Mouse (Mus musculus) T-helper 17 cell (primary cell): ENCODE results near the gene Gm38392.

Source experiments
- in situ Hi-C, 2 experiments: fragments of 300-600 bp; cut with MboI, MseI; formaldehyde crosslinking; loops; 1 replicate in 1 of 2; 2 replicates in 1 of 2; pipeline ENCODE4 v1.15.1; 2025; ENCODE audit warnings: high pct_unique_total_duplicates in 2 of 2

The Gm38392 gene

DNA sequence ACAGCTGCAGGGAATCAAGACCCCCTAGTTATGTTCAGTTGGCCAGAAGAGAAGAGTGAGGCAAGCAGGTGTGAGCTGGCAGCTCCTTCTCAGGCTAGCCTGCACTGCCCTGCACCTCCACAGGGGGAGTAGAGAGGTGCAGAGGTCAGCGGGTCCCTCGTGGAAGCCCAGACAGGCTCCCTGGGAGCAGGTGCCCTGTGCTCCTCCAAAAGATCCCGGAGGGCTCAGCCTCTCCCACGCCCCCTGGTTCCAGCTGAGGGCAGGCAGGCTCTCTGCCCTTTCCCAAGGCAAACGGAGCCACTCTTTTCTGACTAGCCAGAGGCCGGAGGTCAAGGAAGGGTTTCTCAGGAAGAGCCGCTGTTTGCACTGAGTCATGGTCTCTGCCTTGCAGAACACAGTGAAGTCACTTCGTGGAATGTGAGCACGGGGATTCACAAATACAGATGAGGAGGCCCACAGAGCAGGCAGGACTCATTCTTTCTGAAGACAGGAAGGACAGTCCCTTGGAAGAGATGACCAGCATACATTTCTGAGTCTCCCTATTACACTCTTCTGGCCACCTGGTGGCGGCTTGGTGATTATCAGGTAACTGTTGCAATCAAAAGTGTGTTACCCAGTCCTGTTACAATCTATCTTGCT, 49.3 kb downstream of the Gm38392 start:
- in situ Hi-C loops, result no loop called here

- in situ Hi-C loops, result no loop called here
Measured at GRCm38 (mm10) chr3:88237161-88237555, 49.9 kb downstream of the Gm38392 start.

DNA sequence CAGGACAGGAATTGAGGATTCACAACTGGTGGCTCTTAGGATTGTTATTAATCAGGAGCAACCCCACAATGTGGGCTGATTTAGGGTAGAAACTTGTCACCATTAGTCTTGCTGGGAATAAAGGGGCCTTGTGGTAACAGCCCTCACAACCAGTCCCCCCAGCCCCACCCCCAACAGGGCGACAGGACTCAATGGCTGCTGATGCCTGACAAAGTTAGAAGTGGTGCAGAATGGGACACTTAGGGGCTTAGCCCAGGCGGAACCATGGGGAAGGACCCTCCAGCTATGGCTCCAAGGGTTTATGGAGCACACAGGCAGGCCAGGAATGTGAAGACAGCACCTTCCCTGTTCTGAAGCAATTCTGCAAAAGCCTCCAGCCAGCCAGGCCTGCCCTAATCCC, 51.4 kb downstream of the Gm38392 start:
- in situ Hi-C loops, result no loop called here

- in situ Hi-C loops, result no loop called here
Measured at GRCm38 (mm10) chr3:88235216-88235615, 51.8 kb downstream of the Gm38392 start.

GRCm38 (mm10) chr3:88234041-88234440, 53.0 kb downstream of the Gm38392 start:
- in situ Hi-C loops, result loop anchor here in 1 of 2 experiments (5.0 kb wide), 1 partner anchor 42 kb away; no protein-coding TSS in a partner anchor

DNA sequence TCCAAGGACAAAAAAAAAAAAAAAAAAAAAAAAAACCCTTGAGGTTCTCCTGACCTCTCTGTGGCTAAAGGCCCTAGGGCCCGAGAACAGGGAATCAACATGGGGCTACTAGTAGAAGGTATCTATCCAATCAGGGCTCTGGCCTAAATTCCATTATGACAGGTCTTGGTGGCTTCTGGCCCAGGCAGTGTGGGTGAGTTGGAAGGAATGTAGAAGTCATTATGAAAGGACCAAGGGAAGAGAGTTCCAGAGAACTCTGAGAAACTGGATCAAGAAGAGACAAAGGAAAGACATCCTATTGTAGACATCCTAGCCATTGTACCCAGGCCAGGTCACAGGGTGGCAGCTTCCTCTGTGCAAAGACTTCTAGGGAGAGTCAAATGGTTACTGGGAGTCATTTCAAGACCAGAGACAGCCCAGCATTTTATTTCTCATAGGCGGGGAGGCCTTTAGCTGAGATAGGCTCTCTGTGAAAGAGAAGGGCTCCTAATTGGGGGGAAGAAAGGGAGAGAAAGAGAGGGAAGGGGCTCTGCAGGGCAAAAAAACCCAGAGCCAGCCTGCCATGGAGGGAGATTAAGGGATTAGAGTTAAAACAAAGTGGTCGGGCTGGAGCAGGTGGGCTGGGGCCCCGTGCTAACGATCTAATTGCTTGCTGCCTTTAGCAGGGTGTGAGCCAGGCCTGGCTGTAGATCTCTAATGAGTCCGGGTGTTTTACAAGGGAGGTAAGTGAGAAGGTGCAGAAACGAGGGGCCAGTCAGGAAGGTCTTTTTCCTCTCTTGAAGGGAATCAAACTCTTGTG, 54.0 kb downstream of the Gm38392 start:
- in situ Hi-C loops, result loop anchor here in 1 of 2 experiments (5.0 kb wide), 1 partner anchor 41 kb away; no protein-coding TSS in a partner anchor

DNA sequence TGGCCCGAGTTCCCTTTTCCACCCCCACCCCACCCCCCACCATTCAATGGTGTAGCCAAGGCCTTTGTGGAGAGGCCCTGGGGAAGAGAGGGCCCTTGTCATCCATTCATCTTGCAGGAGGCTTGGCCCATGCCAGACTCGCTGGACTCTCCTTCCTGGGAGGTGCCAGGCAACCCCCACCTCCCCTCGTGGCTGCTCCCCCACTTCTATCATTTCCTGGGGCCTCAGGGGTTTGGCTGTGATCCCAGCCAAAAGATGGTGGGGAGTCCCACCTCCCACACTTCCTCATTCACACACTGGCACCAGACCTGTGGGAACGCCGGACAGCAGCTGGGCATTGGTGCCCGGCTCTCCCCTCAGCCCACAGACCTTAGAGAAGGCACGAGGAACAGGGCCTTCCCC, 54.7 kb downstream of the Gm38392 start:
- in situ Hi-C loops, result loop anchor here in 1 of 2 experiments (5.0 kb wide), 1 partner anchor 40 kb away; no protein-coding TSS in a partner anchor

DNA sequence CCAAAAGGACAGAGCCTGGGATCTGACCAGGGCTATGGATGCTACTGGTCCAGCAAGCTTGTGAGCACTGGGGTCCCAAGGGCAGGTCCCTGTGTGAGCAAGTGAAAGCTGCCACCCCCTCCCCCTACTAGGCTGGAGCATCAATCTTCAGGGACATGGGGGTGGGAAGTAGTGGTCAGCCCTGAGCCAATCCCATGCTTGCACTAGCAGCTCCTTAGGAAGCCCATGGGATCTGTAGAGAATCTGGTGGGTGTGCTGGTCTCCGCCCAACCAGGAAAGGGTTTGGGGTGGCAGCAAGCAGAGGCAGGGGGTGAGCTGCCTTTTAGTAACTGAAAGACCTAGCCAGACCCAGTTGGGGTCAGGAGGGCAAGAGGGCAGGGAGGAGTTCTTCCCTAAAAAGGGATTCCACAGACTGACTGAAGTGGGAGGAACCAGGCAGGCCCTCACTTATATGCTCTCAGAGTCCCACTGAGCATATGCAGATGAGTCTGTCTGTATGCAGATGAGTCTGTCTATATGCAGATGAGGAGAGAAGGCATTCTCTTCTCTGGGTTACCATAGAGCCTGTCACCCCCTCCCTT, 55.9 kb downstream of the Gm38392 start:
- in situ Hi-C loops, result loop anchor here in 1 of 2 experiments (5.0 kb wide), 1 partner anchor 39 kb away; no protein-coding TSS in a partner anchor

DNA sequence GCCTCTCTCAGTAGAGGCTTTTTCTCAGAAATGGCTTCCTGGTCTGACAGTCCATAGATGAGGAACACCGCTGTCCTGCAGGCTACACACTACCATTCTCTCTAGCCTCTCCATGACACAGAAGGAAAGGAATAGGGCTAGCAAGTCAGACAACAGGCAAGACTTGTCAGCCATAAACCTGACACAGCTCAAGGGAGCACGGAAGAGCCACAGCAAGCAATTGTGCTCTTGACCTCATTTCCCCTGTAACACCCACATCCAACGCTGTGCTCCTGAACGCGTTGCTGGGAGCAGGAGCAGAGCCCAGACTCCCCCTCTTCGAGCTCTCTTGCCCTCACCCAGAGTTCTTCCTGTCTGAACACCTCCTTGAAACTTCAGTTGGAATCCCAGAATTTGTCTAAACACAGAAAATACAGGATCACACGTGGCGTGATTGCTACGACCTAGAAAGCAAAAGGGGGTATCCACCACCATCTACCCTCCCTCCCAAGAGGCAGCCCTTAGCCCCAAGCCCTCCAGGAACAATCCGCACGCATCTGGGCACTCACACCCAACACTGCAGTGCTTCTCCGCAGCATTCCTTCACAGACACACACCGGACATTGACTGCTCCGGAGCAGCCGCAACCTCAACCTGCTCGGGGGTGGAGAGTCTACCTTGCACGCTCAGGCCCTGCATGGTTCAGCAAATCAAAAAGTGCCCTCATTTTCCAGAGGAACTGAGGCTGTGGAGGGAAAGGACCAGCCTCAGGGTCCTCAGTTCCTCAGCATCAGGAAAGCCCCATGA, 56.6 kb downstream of the Gm38392 start:
- in situ Hi-C loops, result loop anchor here in 1 of 2 experiments (5.0 kb wide), 1 partner anchor 38 kb away; no protein-coding TSS in a partner anchor

- in situ Hi-C loops, result loop anchor here in 1 of 2 experiments (10.0 kb wide), 1 partner anchor 1075 kb away; no protein-coding TSS in a partner anchor
Measured at GRCm38 (mm10) chr3:88229526-88229925, 57.5 kb downstream of the Gm38392 start.

- in situ Hi-C loops, result loop anchor here in 1 of 2 experiments (10.0 kb wide), 1 partner anchor 1074 kb away; no protein-coding TSS in a partner anchor
Measured at GRCm38 (mm10) chr3:88228906-88229305, 58.1 kb downstream of the Gm38392 start.

DNA sequence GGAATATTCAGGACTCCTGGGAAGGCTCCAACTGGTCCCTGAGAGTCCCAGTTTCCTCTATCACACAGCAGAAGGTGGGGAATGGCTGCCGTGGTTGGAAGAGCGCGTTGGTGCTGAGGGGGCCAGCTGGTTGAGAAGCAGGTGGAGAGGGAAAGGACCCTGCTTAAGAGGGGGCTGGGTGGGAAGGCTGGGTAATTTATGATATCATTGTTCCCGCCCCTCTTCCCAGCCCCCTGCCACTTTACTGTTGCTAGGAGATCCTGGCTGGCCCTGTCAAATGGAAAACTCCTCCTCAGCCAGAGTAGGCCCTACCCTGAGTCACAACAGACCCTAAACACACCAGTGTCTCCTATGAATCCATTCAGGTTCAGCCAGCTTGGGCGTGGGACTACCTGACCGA, 59.0 kb downstream of the Gm38392 start:
- in situ Hi-C loops, result loop anchor here in 1 of 2 experiments (10.0 kb wide), 1 partner anchor 1073 kb away; no protein-coding TSS in a partner anchor

GRCm38 (mm10) chr3:88227260-88227659, 59.8 kb downstream of the Gm38392 start:
- in situ Hi-C loops, result loop anchor here in 1 of 2 experiments (10.0 kb wide), 1 partner anchor 1072 kb away; no protein-coding TSS in a partner anchor

DNA sequence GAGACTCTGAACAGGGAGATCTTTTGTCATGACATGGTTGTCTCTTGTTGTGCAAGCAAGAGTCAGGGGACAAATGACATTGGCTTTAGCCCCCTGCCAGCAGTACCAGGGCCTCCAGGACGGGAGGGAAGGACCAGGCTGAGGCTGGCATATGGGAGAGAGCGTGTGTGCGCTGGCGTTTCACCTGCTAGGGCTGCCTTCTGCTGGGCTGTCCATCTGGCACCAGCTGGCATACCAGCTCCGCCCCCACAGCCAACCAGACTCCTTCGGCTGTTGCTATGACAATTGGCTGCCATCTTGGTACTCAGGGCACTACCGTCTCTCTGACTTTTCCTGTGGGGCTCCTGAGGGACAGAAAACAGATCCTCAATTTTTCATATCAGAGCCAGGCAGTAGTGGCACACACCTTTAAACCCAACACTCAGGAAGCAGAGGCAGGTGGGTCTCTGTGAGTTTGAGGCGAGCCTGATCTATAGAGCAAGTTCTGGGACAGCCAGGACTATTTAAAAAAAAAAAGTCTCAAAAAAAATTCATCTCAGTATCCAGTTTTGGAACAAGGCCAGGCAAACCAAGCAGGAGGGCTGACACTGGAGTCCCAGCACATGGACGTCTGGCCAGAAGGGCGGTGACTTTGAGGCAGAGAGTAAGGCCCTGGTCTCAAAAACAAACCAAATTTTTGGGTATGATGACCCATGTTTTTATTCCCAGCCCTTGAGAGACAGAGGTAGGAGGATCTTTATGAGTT, 60.7 kb downstream of the Gm38392 start:
- in situ Hi-C loops, result loop anchor here in 1 of 2 experiments (10.0 kb wide), 1 partner anchor 1071 kb away; no protein-coding TSS in a partner anchor

- in situ Hi-C loops, result loop anchor here in 1 of 2 experiments (10.0 kb wide), 1 partner anchor 1070 kb away; no protein-coding TSS in a partner anchor
Measured at GRCm38 (mm10) chr3:88224929-88225328, 62.1 kb downstream of the Gm38392 start.

DNA sequence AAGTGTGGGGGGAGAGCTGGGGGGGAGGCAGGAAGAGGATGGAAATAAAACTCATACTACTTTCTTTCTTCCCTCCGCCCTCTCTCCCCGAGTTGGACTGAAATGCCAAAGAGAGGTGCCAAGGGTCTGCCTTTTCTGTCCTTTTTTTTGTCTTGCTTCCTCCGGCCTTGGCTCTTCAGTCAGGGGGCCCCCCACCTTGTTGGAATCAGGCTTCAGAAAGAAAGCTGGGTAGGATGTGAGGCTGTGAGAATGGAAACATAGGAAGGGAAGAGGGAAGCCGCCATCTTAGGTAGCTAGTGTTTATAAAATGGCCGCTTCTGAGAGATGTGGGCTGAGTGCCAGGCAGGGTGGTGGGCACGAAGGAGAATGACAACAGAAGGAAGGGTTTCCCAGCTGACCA, 64.6 kb downstream of the Gm38392 start:
- in situ Hi-C loops, result loop anchor here in 1 of 2 experiments (10.0 kb wide), 1 partner anchor 1068 kb away; no protein-coding TSS in a partner anchor

DNA sequence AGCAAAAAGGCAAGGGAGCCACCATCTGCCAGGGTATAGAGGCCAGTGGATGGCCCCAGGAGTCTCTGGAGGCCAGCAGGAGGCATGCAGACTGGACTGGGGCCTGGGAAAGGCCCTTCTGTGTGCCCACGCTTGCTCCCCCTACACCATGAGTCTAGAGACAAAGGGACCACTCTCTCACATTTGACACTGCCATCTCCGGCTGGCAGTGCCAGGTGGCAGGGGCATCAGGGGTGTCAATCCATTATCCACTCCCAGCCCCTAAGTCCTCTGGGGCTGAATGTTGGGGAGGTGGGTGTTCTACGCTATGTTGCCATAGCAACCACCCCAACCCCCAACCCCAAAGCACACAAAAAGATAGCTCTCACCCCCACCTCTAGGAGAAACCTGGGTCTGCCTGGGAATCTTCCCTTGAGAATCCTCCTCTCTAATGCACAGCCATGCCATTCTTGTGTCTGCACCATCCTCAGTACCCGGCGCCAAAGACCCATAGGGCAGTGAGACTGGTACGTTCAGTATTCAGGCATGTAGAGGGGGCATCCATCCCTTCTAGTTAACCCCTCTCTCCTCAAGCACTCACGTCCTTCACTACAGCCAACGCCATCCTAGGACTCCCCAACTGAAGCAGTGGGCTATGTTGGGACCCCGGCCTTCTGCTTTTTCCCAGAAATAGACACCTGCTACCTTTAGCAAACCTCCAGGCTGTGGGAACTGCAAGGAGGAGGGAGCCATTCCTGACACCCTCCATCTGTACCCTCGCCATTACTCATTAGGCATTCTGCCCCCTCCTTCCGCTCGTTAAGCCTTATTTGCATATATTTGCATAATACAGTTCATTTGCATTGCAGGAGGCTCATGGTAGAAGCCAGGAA, 65.3 kb downstream of the Gm38392 start:
- in situ Hi-C loops, result loop anchor here in 1 of 2 experiments (10.0 kb wide), 1 partner anchor 1067 kb away; no protein-coding TSS in a partner anchor

GRCm38 (mm10) chr3:88220842-88221241, 66.2 kb downstream of the Gm38392 start:
- in situ Hi-C loops, result loop anchor here in 1 of 2 experiments (10.0 kb wide), 1 partner anchor 1066 kb away; no protein-coding TSS in a partner anchor

GRCm38 (mm10) chr3:88219940-88220339, 67.1 kb downstream of the Gm38392 start:
- in situ Hi-C loops, result loop anchor here in 1 of 2 experiments (10.0 kb wide), 1 partner anchor 1065 kb away; no protein-coding TSS in a partner anchor
